Mouse (Mus musculus) monocyte, adult 5-6 weeks (primary cell): ENCODE measurements around the gene Mfsd4a. TPM values are rescaled to one million over a fixed set of nuclear protein-coding genes. Genes with fewer than 3 reads are reported as not detected.

ENCODE experiments used
- total RNA-seq: library from RNA; stranded (forward); fragments of 200-1000, 200-491, 200-594 nt; gene quantifications from 3 replicates; pipeline ENCODE4 v1.2.3, GENCODE M21; 2017

Gene Mfsd4a
- total RNA-seq, 1 experiment from 2014 or later: 5.1 TPM

Other genes with a start within 250 kb of the Mfsd4a start
- 8.2 to 13.5 TPM (median 11.8 TPM) in 3 replicates for gene Slc41a1, start 240.6 kb downstream of the Mfsd4a start, total RNA-seq
- gene Rab29, start 200.8 kb downstream of the Mfsd4a start, total RNA-seq: 58.1 to 84.6 TPM (median 62.1 TPM) in 3 replicates
- 79.3 to 93.1 TPM (median 86.9 TPM) in 3 replicates for gene Nucks1, start 157.5 kb downstream of the Mfsd4a start, total RNA-seq
- not detected in 3 replicates for gene Slc45a3, start 105.1 kb downstream of the Mfsd4a start, total RNA-seq
- 94.2 to 198 TPM (median 109 TPM) in 3 replicates for gene Elk4, start 60.5 kb downstream of the Mfsd4a start, total RNA-seq
- 0.43 to 2.9 TPM in 2 of 3 replicates, not detected in the other for gene Cdk18, start 71.6 kb upstream of the Mfsd4a start, total RNA-seq
- 1.8 TPM in 1 of 3 replicates, not detected in the others for gene Lemd1, start 123.4 kb upstream of the Mfsd4a start, total RNA-seq
- not detected in 3 replicates for gene AC124108.1, start 123.4 kb upstream of the Mfsd4a start, total RNA-seq
- gene Gm10188, start 161.7 kb upstream of the Mfsd4a start, total RNA-seq: not detected in 3 replicates
- not detected in 3 replicates for gene Klhdc8a, start 230.6 kb upstream of the Mfsd4a start, total RNA-seq
- gene Nuak2, start 248.1 kb upstream of the Mfsd4a start, total RNA-seq: 59.8 to 114 TPM (median 79.4 TPM) in 3 replicates